Mouse (Mus musculus) embryonic facial prominence, embryonic 14.5 days (tissue): ENCODE data around the gene Lurap1l. TPM values are rescaled to one million over a fixed set of nuclear protein-coding genes. Genes with fewer than 3 reads are reported as not detected.
A peak's percentile ranks its signal among the peaks of the same experiment; 100 is the strongest.

Experiments
- ATAC-seq: fragments of 200-750 bp; cut with Nextera tagmentation; 2 replicates; pipeline ENCODE4 v1.8.0; 2017; ENCODE audit warnings: low read depth, moderate number of reproducible peaks, moderate TSS enrichment
- DNase-seq: peaks from one replicate; pipeline ENCODE4 v3.0.0-alpha.2; 2015; ENCODE audit warnings: low spot score
- H3K27ac ChIP-seq: fragments of 300-500 bp; sonication (generic); replicated peaks from 2 replicates; pipeline ENCODE4 v1.5.1; 2014; ENCODE audit warnings: low read depth, mild to moderate bottlenecking, low read length, moderate library complexity
- H3K27me3 ChIP-seq: fragments of 300-500 bp; sonication (generic); replicated peaks from 2 replicates; pipeline ENCODE4 v1.6.1; 2014; ENCODE audit warnings: low read length; ENCODE audit not compliant: control insufficient read depth, insufficient read depth
- H3K36me3 ChIP-seq: fragments of 300-500 bp; sonication (generic); 2 replicates; pipeline ENCODE4 v1.6.1; 2014; ENCODE audit warnings: low read length, mixed read lengths; ENCODE audit not compliant: control insufficient read depth, insufficient read depth
- H3K4me1 ChIP-seq: fragments of 300-500 bp; sonication (generic); 2 replicates; pipeline ENCODE4 v1.6.1; 2014; ENCODE audit warnings: antibody characterized with exemption, low read length; ENCODE audit not compliant: control insufficient read depth, insufficient read depth
- H3K4me2 ChIP-seq: fragments of 300-500 bp; sonication (generic); 2 replicates; pipeline ENCODE4 v1.6.1; 2014; ENCODE audit warnings: low read depth, mild to moderate bottlenecking, low read length, moderate library complexity, mixed read lengths
- H3K4me3 ChIP-seq: fragments of 300-500 bp; sonication (generic); 2 replicates; pipeline ENCODE4 v1.5.1; 2014; ENCODE audit warnings: low read depth, mild to moderate bottlenecking, low read length
- H3K9ac ChIP-seq: fragments of 300-500 bp; sonication (generic); 2 replicates; pipeline ENCODE4 v1.6.1; 2014; ENCODE audit warnings: low read depth, mild to moderate bottlenecking, low read length, moderate library complexity, mixed read lengths
- H3K9me3 ChIP-seq: fragments of 300-500 bp; sonication (generic); 2 replicates; pipeline ENCODE4 v1.6.1; 2016; ENCODE audit warnings: low read length; ENCODE audit not compliant: control insufficient read depth
- WGBS: fragments of 180-500 bp; shearing (Covaris S2); extraction: QIAGEN DNeasy Blood & Tissue Kit; methylation state at CpG from one replicate; pipeline ENCODE4 v1.1.7; 2014; 5-methylcytosine and 5-hydroxymethylcytosine counted together
- polyA plus RNA-seq: library from polyadenylated mRNA; unstranded; fragments of >200 nt; fragmentation: Nextera tagmentation; extraction: Ambion mirVana; gene quantifications from 2 replicates; pipeline ENCODE4 v1.2.1, GENCODE M21; 2014

Gene Lurap1l
- polyA plus RNA-seq, 1 experiment from 2014 or later: 14.8 TPM

DNA sequence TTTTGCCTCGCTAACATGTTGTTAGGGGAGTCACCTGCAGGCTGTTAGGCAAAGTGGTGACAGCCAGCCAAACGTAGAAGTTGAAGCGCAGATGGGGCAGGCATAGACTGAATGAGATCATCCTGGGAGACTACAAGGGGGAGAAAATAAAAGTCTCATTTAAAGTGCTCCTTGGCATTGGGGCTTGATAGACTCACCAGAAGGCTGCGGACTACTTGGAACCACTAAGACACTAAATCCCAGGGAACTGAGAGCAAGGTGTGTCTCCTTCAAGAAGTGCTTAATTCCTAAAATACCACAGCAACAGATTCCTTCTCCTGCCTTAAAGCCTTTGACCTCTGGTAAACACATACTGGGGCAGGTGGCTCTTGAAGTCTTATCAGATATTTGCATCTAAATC is 35.4 kb upstream of the Lurap1l start:
- H3K27me3 ChIP-seq: no peaks in the 10 kb centered on the region
- H3K36me3 ChIP-seq: no peaks in the 10 kb centered on the region
- ATAC-seq (no peak), DNase-seq (peak; percentile 47)
- no peaks in the 10 kb centered on the region for H3K4me1 ChIP-seq
- H3K4me2 ChIP-seq: no peak overlapping the region
- 67% methylated on average over 4 of the region's 4 CpGs for WGBS
- no peaks in the 10 kb centered on the region for H3K9me3 ChIP-seq
- H3K9ac ChIP-seq: no peak overlapping the region
- no peak overlapping the region for H3K4me3 ChIP-seq
- no peak overlapping the region for H3K27ac ChIP-seq

GRCm38 (mm10) chr4:80881996-80882599 is 28.3 kb upstream of the Lurap1l start:
- no peaks in the 10 kb centered on the region for H3K9me3 ChIP-seq
- 82% methylated on average over 1 of the region's 1 CpGs for WGBS
- H3K4me1 ChIP-seq: no peaks in the 10 kb centered on the region
- H3K4me3 ChIP-seq: no peak overlapping the region
- DNase-seq (no peak), ATAC-seq (no peak)
- H3K9ac ChIP-seq: no peak overlapping the region
- no peak overlapping the region for H3K4me2 ChIP-seq
- H3K36me3 ChIP-seq: no peaks in the 10 kb centered on the region
- no peaks in the 10 kb centered on the region for H3K27me3 ChIP-seq
- H3K27ac ChIP-seq: no peak overlapping the region

DNA sequence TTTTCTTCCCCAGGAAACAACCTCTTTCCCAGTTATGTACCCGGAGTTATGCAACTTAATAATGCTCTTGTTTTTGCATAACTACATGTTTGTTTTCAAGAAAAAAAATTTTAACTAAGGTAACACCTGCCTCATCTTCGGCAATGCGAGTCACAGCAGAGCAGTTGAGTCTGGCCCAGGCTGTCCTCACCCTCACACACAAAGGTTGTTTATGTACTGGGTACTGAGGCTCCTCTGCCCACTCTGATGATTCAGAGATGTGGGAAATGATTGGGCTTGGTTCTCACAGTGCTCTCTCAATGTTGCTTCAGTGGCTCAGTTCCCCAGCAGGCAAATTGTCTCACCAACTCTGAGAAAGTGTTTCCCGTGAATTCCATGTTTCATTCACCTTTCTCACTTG is 23.8 kb upstream of the Lurap1l start:
- DNase-seq (no peak), ATAC-seq (no peak)
- H3K9ac ChIP-seq: no peak overlapping the region
- no peaks in the 10 kb centered on the region for H3K4me1 ChIP-seq
- H3K27me3 ChIP-seq: no peaks in the 10 kb centered on the region
- H3K27ac ChIP-seq: no peak overlapping the region
- H3K36me3 ChIP-seq: no peaks in the 10 kb centered on the region
- H3K4me3 ChIP-seq: no peak overlapping the region
- WGBS: 65% methylated on average over 4 of the region's 4 CpGs
- H3K9me3 ChIP-seq: no peaks in the 10 kb centered on the region
- H3K4me2 ChIP-seq: no peak overlapping the region

DNA sequence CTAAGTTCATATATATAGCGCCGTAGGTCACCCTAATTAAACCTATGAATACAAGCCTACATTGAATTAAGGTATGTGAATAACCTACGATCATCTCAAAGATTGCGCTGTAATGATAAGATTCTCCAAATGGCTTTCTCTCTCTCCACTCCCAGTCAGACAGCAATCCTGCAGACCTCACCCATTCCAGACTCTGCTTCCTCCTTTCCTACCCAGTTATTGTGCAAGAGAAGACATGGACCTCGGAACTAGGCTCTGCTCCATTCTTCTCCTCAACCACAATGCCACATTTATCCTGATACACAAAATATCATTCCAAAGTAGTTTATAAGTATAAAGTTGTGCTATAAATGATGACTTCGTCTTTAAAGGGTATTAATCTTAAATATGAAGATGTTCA is 19.4 kb upstream of the Lurap1l start:
- Histone ChIP-seq H3K36me3 (no peaks in the 10 kb centered on the region), H3K27me3 (no peaks in the 10 kb centered on the region), H3K4me2 (no peak overlapping the region), H3K9me3 (no peaks in the 10 kb centered on the region), H3K27ac (no peak overlapping the region), H3K4me1 (0 out of 2 replicates have a peak, but pooled peaks cover 6% of the 10 kb centered on the region), H3K9ac (no peak overlapping the region), H3K4me3 (no peak overlapping the region)
- no peak for DNase-seq
- 94% methylated on average over 6 of the region's 6 CpGs for WGBS
- ATAC-seq: no peak

- no peaks in the 10 kb centered on the region for H3K9me3 ChIP-seq
- 0 out of 2 replicates have a peak, but pooled peaks cover 6% of the 10 kb centered on the region for H3K4me1 ChIP-seq
- DNase-seq: peak; percentile 62
- H3K27me3 ChIP-seq: no peaks in the 10 kb centered on the region
- no peak overlapping the region for H3K9ac ChIP-seq
- no peak overlapping the region for H3K4me2 ChIP-seq
- no peaks in the 10 kb centered on the region for H3K36me3 ChIP-seq
- WGBS: 56% methylated on average over 4 of the region's 4 CpGs
- H3K27ac ChIP-seq: no peak overlapping the region; the same call in 1 of the 2 replicates
- ATAC-seq: peak; percentile 62
- H3K4me3 ChIP-seq: no peak overlapping the region
These were observed 15.1 kb upstream of the Lurap1l start for GRCm38 (mm10) chr4:80895278-80895894.

- H3K27me3 ChIP-seq: no peaks in the 10 kb centered on the region
- H3K4me1 ChIP-seq: no peaks in the 10 kb centered on the region; the same call in 1 of the 2 replicates
- H3K9ac ChIP-seq: no peak overlapping the region
- ATAC-seq (no peak), DNase-seq (no peak)
- no peaks in the 10 kb centered on the region for H3K9me3 ChIP-seq
- H3K4me3 ChIP-seq: no peak overlapping the region
- H3K4me2 ChIP-seq: no peak overlapping the region
- WGBS: 66% methylated on average over 3 of the region's 3 CpGs
- no peak overlapping the region for H3K27ac ChIP-seq
- H3K36me3 ChIP-seq: no peaks in the 10 kb centered on the region
These were observed 3.7 kb upstream of the Lurap1l start for GRCm38 (mm10) chr4:80906726-80907125.

GRCm38 (mm10) chr4:80907973-80908372 is 2.5 kb upstream of the Lurap1l start:
- WGBS: 67% methylated on average over 5 of the region's 5 CpGs
- Histone ChIP-seq H3K27me3 (no peaks in the 10 kb centered on the region), H3K9me3 (no peaks in the 10 kb centered on the region), H3K9ac (no peak overlapping the region), H3K36me3 (no peaks in the 10 kb centered on the region), H3K4me1 (peaks cover 3% of the 10 kb centered on the region; the same call in 1 of the 2 replicates), H3K4me3 (no peak overlapping the region), H3K4me2 (no peak overlapping the region), H3K27ac (no peak overlapping the region)
- ATAC-seq: no peak
- no peak for DNase-seq

- Histone ChIP-seq H3K9me3 (no peaks in the 10 kb centered on the region), H3K36me3 (no peaks in the 10 kb centered on the region), H3K27me3 (no peaks in the 10 kb centered on the region), H3K4me3 (no peak overlapping the region), H3K4me1 (peaks cover 3% of the 10 kb centered on the region; the same call in 1 of the 2 replicates), H3K27ac (no peak overlapping the region), H3K4me2 (no peak overlapping the region), H3K9ac (no peak overlapping the region)
- ATAC-seq (no peak), DNase-seq (no peak)
- 71% methylated on average over 4 of the region's 4 CpGs for WGBS
These were observed 1.5 kb upstream of the Lurap1l start for GRCm38 (mm10) chr4:80908902-80909301.
